Mouse (Mus musculus) stomach, embryonic 15.5 days (tissue): ENCODE data around the gene 5730480H06Rik. TPM values are rescaled to one million over a fixed set of nuclear protein-coding genes. Genes with fewer than 3 reads are reported as not detected.
A peak's percentile ranks its signal among the peaks of the same experiment; 100 is the strongest.

Experiments
- ATAC-seq: fragments of 200-750 bp; cut with Nextera tagmentation; 2 replicates; pipeline ENCODE4 v1.8.0; 2017; ENCODE audit warnings: low read depth, moderate number of reproducible peaks, moderate TSS enrichment; ENCODE audit not compliant: insufficient read depth, low FRiP score
- H3K27ac ChIP-seq: fragments of 300-500 bp; sonication (generic); 2 replicates; pipeline ENCODE4 v1.5.1; 2015; ENCODE audit warnings: mild to moderate bottlenecking, inconsistent platforms
- H3K27me3 ChIP-seq: fragments of 300-500 bp; sonication (generic); replicated peaks from 2 replicates; pipeline ENCODE4 v1.6.1; 2015; ENCODE audit warnings: inconsistent platforms
- H3K36me3 ChIP-seq: fragments of 300-500 bp; sonication (generic); 2 replicates; pipeline ENCODE4 v1.6.1; 2015; ENCODE audit warnings: inconsistent platforms
- H3K4me1 ChIP-seq: fragments of 300-500 bp; sonication (generic); 2 replicates; pipeline ENCODE4 v1.6.1; 2015; ENCODE audit warnings: inconsistent platforms
- H3K4me2 ChIP-seq: fragments of 300-500 bp; sonication (generic); 2 replicates; pipeline ENCODE4 v1.6.1; 2015; ENCODE audit warnings: mild to moderate bottlenecking, inconsistent platforms
- H3K4me3 ChIP-seq: fragments of 300-500 bp; sonication (generic); replicated peaks from 2 replicates; pipeline ENCODE4 v1.5.1; 2015; ENCODE audit warnings: inconsistent platforms
- H3K9ac ChIP-seq: fragments of 300-500 bp; sonication (generic); 2 replicates; pipeline ENCODE4 v1.6.1; 2015; ENCODE audit warnings: inconsistent platforms
- H3K9me3 ChIP-seq: fragments of 300-500 bp; sonication (generic); 2 replicates; pipeline ENCODE4 v1.6.1; 2016; ENCODE audit warnings: inconsistent platforms
- WGBS: fragments of 180-500 bp; shearing (Covaris S2); methylation state at CpG from one replicate; pipeline ENCODE4 v1.1.7; 2015; 5-methylcytosine and 5-hydroxymethylcytosine counted together
- polyA plus RNA-seq: library from polyadenylated mRNA; unstranded; fragments of >200 nt; fragmentation: Nextera tagmentation; extraction: Ambion mirVana; gene quantifications from 2 replicates; pipeline ENCODE4 v1.2.1, GENCODE M21; 2015

Gene 5730480H06Rik
- 19.7 and 21.6 TPM in 2 replicates for polyA plus RNA-seq

GRCm38 (mm10) chr5:48327652-48328051 lies at the start of gene 5730480H06Rik:
5730480H06Rik (plus strand) TSS chr5:48327952.
- H3K27ac ChIP-seq: no peak within 1 kb of the TSS
- H3K4me3 ChIP-seq: no peak within 1 kb of the TSS
- 96% methylated on average over 8 of the region's 8 CpGs for WGBS
- no peak for ATAC-seq
- H3K4me2 ChIP-seq: no peak within 1 kb of the TSS
- no peaks in the 10 kb centered on the region for H3K9me3 ChIP-seq
- no peak within 1 kb of the TSS for H3K9ac ChIP-seq
- no peaks in the 10 kb centered on the region for H3K27me3 ChIP-seq
- no peaks in the 10 kb centered on the region for H3K4me1 ChIP-seq
- H3K36me3 ChIP-seq: no peaks in the 10 kb centered on the region

GRCm38 (mm10) chr5:48301186-48301585 lies 26.6 kb upstream of the 5730480H06Rik start:
- ATAC-seq: no peak
- H3K9ac ChIP-seq: no peak overlapping the region
- no peak overlapping the region for H3K4me2 ChIP-seq
- no peak overlapping the region for H3K4me3 ChIP-seq
- H3K4me1 ChIP-seq: no peaks in the 10 kb centered on the region
- H3K27me3 ChIP-seq: no peaks in the 10 kb centered on the region
- no peaks in the 10 kb centered on the region for H3K9me3 ChIP-seq
- H3K36me3 ChIP-seq: no peaks in the 10 kb centered on the region
- 94% methylated on average over 3 of the region's 3 CpGs for WGBS
- H3K27ac ChIP-seq: no peak overlapping the region

- Histone ChIP-seq H3K4me1 (no peaks in the 10 kb centered on the region), H3K9ac (no peak overlapping the region), H3K4me3 (no peak overlapping the region), H3K4me2 (no peak overlapping the region), H3K9me3 (no peaks in the 10 kb centered on the region), H3K27ac (no peak overlapping the region), H3K27me3 (no peaks in the 10 kb centered on the region), H3K36me3 (no peaks in the 10 kb centered on the region)
- ATAC-seq: no peak
- 41% methylated on average over 6 of the region's 6 CpGs for WGBS
Observed at GRCm38 (mm10) chr5:48315057-48315602, 12.6 kb upstream of the 5730480H06Rik start.

- Histone ChIP-seq H3K4me3 (no peak overlapping the region), H3K4me2 (no peak overlapping the region), H3K27ac (no peak overlapping the region), H3K36me3 (no peaks in the 10 kb centered on the region), H3K9ac (no peak overlapping the region), H3K9me3 (no peaks in the 10 kb centered on the region), H3K27me3 (no peaks in the 10 kb centered on the region), H3K4me1 (no peaks in the 10 kb centered on the region)
- no peak for ATAC-seq
- 46% methylated on average over 4 of the region's 4 CpGs for WGBS
Observed at GRCm38 (mm10) chr5:48320597-48320996, 7.2 kb upstream of the 5730480H06Rik start.

GRCm38 (mm10) chr5:48326221-48326620 lies 1.5 kb upstream of the 5730480H06Rik start:
- H3K36me3 ChIP-seq: no peaks in the 10 kb centered on the region
- H3K4me2 ChIP-seq: no peak overlapping the region
- H3K27me3 ChIP-seq: no peaks in the 10 kb centered on the region
- H3K4me3 ChIP-seq: no peak overlapping the region
- no peaks in the 10 kb centered on the region for H3K9me3 ChIP-seq
- ATAC-seq: no peak
- H3K4me1 ChIP-seq: no peaks in the 10 kb centered on the region
- no peak overlapping the region for H3K9ac ChIP-seq
- no peak overlapping the region for H3K27ac ChIP-seq

GRCm38 (mm10) chr5:48329751-48330150 lies 2.0 kb downstream of the 5730480H06Rik start:
- WGBS: 94% methylated on average over 2 of the region's 2 CpGs
- Histone ChIP-seq H3K4me2 (no peak overlapping the region), H3K4me1 (no peaks in the 10 kb centered on the region), H3K27me3 (no peaks in the 10 kb centered on the region), H3K36me3 (no peaks in the 10 kb centered on the region), H3K9me3 (no peaks in the 10 kb centered on the region), H3K9ac (no peak overlapping the region), H3K27ac (no peak overlapping the region), H3K4me3 (no peak overlapping the region)
- ATAC-seq: no peak

GRCm38 (mm10) chr5:48330817-48331216 lies 3.1 kb downstream of the 5730480H06Rik start:
- H3K9ac ChIP-seq: no peak overlapping the region
- H3K4me2 ChIP-seq: no peak overlapping the region
- no peaks in the 10 kb centered on the region for H3K27me3 ChIP-seq
- ATAC-seq: no peak
- 75% methylated on average over 2 of the region's 2 CpGs for WGBS
- no peaks in the 10 kb centered on the region for H3K9me3 ChIP-seq
- no peaks in the 10 kb centered on the region for H3K36me3 ChIP-seq
- H3K27ac ChIP-seq: no peak overlapping the region
- no peak overlapping the region for H3K4me3 ChIP-seq
- no peaks in the 10 kb centered on the region for H3K4me1 ChIP-seq

GRCm38 (mm10) chr5:48331441-48331840 lies 3.7 kb downstream of the 5730480H06Rik start:
- no peaks in the 10 kb centered on the region for H3K4me1 ChIP-seq
- no peak overlapping the region for H3K9ac ChIP-seq
- H3K36me3 ChIP-seq: no peaks in the 10 kb centered on the region
- H3K9me3 ChIP-seq: no peaks in the 10 kb centered on the region
- H3K27ac ChIP-seq: no peak overlapping the region
- WGBS: 56% methylated on average over 5 of the region's 5 CpGs
- H3K4me3 ChIP-seq: no peak overlapping the region
- no peak for ATAC-seq
- H3K27me3 ChIP-seq: no peaks in the 10 kb centered on the region
- no peak overlapping the region for H3K4me2 ChIP-seq

- no peaks in the 10 kb centered on the region for H3K9me3 ChIP-seq
- no peak for ATAC-seq
- whole genome bisulfite sequencing: 85% methylated on average over 3 of the region's 3 CpGs
Observed at GRCm38 (mm10) chr5:48333407-48333806, 5.7 kb downstream of the 5730480H06Rik start.

GRCm38 (mm10) chr5:48333884-48334513 lies 6.2 kb downstream of the 5730480H06Rik start:
- no peak overlapping the region for H3K27ac ChIP-seq
- no peak overlapping the region for H3K4me3 ChIP-seq
- ATAC-seq: no peak
- no peak overlapping the region for H3K4me2 ChIP-seq
- H3K4me1 ChIP-seq: no peaks in the 10 kb centered on the region
- 42% methylated on average over 9 of the region's 9 CpGs for WGBS
- H3K9me3 ChIP-seq: no peaks in the 10 kb centered on the region
- no peak overlapping the region for H3K9ac ChIP-seq
- H3K36me3 ChIP-seq: no peaks in the 10 kb centered on the region
- no peaks in the 10 kb centered on the region for H3K27me3 ChIP-seq

More at GRCm38 (mm10) chr5:48333407-48333806, 5.7 kb downstream of the 5730480H06Rik start:
- Histone ChIP-seq H3K4me1 (no peaks in the 10 kb centered on the region), H3K4me2 (no peak overlapping the region), H3K36me3 (no peaks in the 10 kb centered on the region), H3K4me3 (no peak overlapping the region), H3K9ac (no peak overlapping the region), H3K27me3 (no peaks in the 10 kb centered on the region), H3K27ac (no peak overlapping the region)

GRCm38 (mm10) chr5:48340808-48341433 lies 13.2 kb downstream of the 5730480H06Rik start:
- Histone ChIP-seq H3K27ac (no peak overlapping the region), H3K4me3 (no peak overlapping the region), H3K4me1 (no peaks in the 10 kb centered on the region), H3K4me2 (no peak overlapping the region), H3K9me3 (no peaks in the 10 kb centered on the region), H3K9ac (no peak overlapping the region), H3K36me3 (no peaks in the 10 kb centered on the region), H3K27me3 (no peaks in the 10 kb centered on the region)
- ATAC-seq: no peak
- WGBS: 39% methylated on average over 7 of the region's 7 CpGs

- no peaks in the 10 kb centered on the region for H3K36me3 ChIP-seq
- H3K9ac ChIP-seq: no peak overlapping the region
- H3K27me3 ChIP-seq: no peaks in the 10 kb centered on the region
- H3K27ac ChIP-seq: no peak overlapping the region
- ATAC-seq: peak; percentile 47; the same call in 1 of the 2 replicates
- H3K4me3 ChIP-seq: no peak overlapping the region
- no peaks in the 10 kb centered on the region for H3K9me3 ChIP-seq
- no peaks in the 10 kb centered on the region for H3K4me1 ChIP-seq
- no peak overlapping the region for H3K4me2 ChIP-seq
- WGBS: 37% methylated on average over 5 of the region's 5 CpGs
Observed at GRCm38 (mm10) chr5:48345095-48345982, 17.6 kb downstream of the 5730480H06Rik start.
